Mouse (Mus musculus) small intestine, adult 2 months (tissue): ENCODE measurements around the gene Sigmar1.
"Not testable (repeated sequence)": the region's sequence is repeated elsewhere in the genome, so short reads cannot be mapped to it uniquely, and the experiment has no call there.

ENCODE experiments used
- CTCF ChIP-seq: fragments of 200-500 bp; IDR thresholded peaks from 2 replicates; pipeline ENCODE4 v1.5.1; 2012; ENCODE audit warnings: low read depth, mild to moderate bottlenecking, control low read depth, inconsistent platforms, low read length, moderate library complexity, mixed read lengths; ENCODE audit not compliant: insufficient replicate concordance, insufficient read length; ENCODE audit errors: extremely low read depth
- POLR2A ChIP-seq: fragments of 200-500 bp; IDR thresholded peaks from 2 replicates; pipeline ENCODE4 v1.6.1; 2012; ENCODE audit warnings: low read depth, mild to moderate bottlenecking, control low read depth, inconsistent platforms, low read length, moderate library complexity

GRCm38 (mm10) chr4:41763176-41763575, 7.2 kb upstream of the Sigmar1 start:
- TF ChIP-seq CTCF, POLR2A: not testable (repeated sequence)
